Comparison of ENCODE assay signal across 8 mouse cellular contexts in genomic region chr1:171410947-171411484, GRCm38 (mm10). TPM values are rescaled to one million over a fixed set of nuclear protein-coding genes. Genes with fewer than 3 reads are reported as not detected.
DNase-seq lines count a peak whose midpoint lies in the region; ATAC-seq lines count a peak whose summit lies in the region.

Usf1 (plus strand) TSS chr1:171411313.

- peak within 1 kb of the TSS; percentile 88 for H3K4me3 ChIP-seq in hindbrain, embryonic 14.5 days (replicated peaks; ENCODE audit: low read length)

- H3K4me2 ChIP-seq in hindbrain, embryonic 14.5 days (replicated peaks): peak within 1 kb of the TSS; percentile 51

- peaks cover 9% of the 10 kb centered on the region for H3K36me3 ChIP-seq in hindbrain, embryonic 14.5 days (replicated peaks; ENCODE audit: control insufficient read depth, insufficient read depth)

- peak within 1 kb of the TSS; percentile 96 for H3K27ac ChIP-seq in hindbrain, embryonic 14.5 days

- peak within 1 kb of the TSS; percentile 97 for H3K9ac ChIP-seq in hindbrain, embryonic 14.5 days

- peaks cover 12% of the 10 kb centered on the region for H3K4me1 ChIP-seq in hindbrain, embryonic 14.5 days (replicated peaks; ENCODE audit: control insufficient read depth, insufficient read depth, low read length)

- peaks cover 21% of the 10 kb centered on the region for H3K27me3 ChIP-seq in hindbrain, embryonic 14.5 days (ENCODE audit: control insufficient read depth, insufficient read depth, low read length)

- WGBS in hindbrain, embryonic 14.5 days: under 1% methylated on average over 36 of the region's 36 CpGs

- ATAC-seq in hindbrain, embryonic 14.5 days (ENCODE audit: low FRiP score): peak; percentile 97

- DNase-seq in R1 (ENCODE audit: low read depth, low spot score): peak; percentile 96
- peak; percentile 95 to 96 for DNase-seq in cerebellum, postnatal 25 days
- peak; percentile 87 to 92 for DNase-seq in frontal cortex, postnatal 25 days (ENCODE audit: low spot score in 2 of 2)
- DNase-seq in hindbrain, embryonic 14.5 days (ENCODE audit: low spot score): peak; percentile 95
- peak; percentile 95 for DNase-seq in layer of hippocampus, postnatal 36 days
- DNase-seq in lung, postnatal 36 days: peak; percentile 96
- peak; percentile 98 for DNase-seq in retina, postnatal 1 day
- peak; percentile 91 to 95 for DNase-seq in urinary bladder, adult 18-20 months (ENCODE audit: low spot score in 2 of 2)

- no peaks in the 10 kb centered on the region for H3K9me3 ChIP-seq in hindbrain, embryonic 14.5 days (ENCODE audit: control insufficient read depth, low read length)

RNA-seq across cellular contexts. Expression of gene Usf1, which starts in this region (rescaled TPM):
- 166 and 175 TPM in 2 replicates for polyA plus RNA-seq in hindbrain, embryonic 14.5 days (2014; fragmentation: Nextera tagmentation; extraction: Ambion mirVana)
- total RNA-seq in layer of hippocampus, postnatal 36 days (2021): 100 to 1,000 TPM; 114 to 132 TPM

Comparison
In these comparisons a context has a peak if more than half of its experiments do, and no peak if none do; other contexts are left out.
1. Peak in every context shown above with its lines: DNase-seq, ATAC-seq, H3K4me3 ChIP-seq and H3K27ac ChIP-seq.